Mouse (Mus musculus) heart, embryonic 10.5 days (tissue): ENCODE results near the gene Alox12b. TPM values are rescaled to one million over a fixed set of nuclear protein-coding genes. Genes with fewer than 3 reads are reported as not detected.

Source experiments
- DNase-seq: peaks from one replicate; pipeline ENCODE4 v3.0.0-alpha.2; 2017; ENCODE audit warnings: low spot score
- H3K27ac ChIP-seq: fragments of 300-500 bp; sonication (generic); 2 replicates; pipeline ENCODE4 v1.5.1; 2016; ENCODE audit warnings: mild to moderate bottlenecking
- H3K27me3 ChIP-seq: fragments of 300-500 bp; sonication (generic); 2 replicates; pipeline ENCODE4 v1.6.1; 2016; ENCODE audit warnings: mild to moderate bottlenecking; ENCODE audit not compliant: poor library complexity, insufficient read depth, severe bottlenecking
- H3K36me3 ChIP-seq: fragments of 300-500 bp; sonication (generic); 2 replicates; pipeline ENCODE4 v1.6.1; 2016; ENCODE audit warnings: mild to moderate bottlenecking, moderate library complexity
- H3K4me1 ChIP-seq: fragments of 300-500 bp; sonication (generic); 2 replicates; pipeline ENCODE4 v1.6.1; 2016; ENCODE audit warnings: mild to moderate bottlenecking
- H3K4me3 ChIP-seq: fragments of 300-500 bp; sonication (generic); 2 replicates; pipeline ENCODE4 v1.5.1; 2016; ENCODE audit warnings: mild to moderate bottlenecking, moderate library complexity
- H3K9me3 ChIP-seq: fragments of 300-500 bp; sonication (generic); 2 replicates; pipeline ENCODE4 v1.6.1; 2016; ENCODE audit warnings: mild to moderate bottlenecking, moderate library complexity
- WGBS: fragments of 180-500 bp; shearing (Covaris S2); methylation state at CpG from one replicate; pipeline ENCODE4 v1.1.7; 2016; 5-methylcytosine and 5-hydroxymethylcytosine counted together
- polyA plus RNA-seq: library from polyadenylated mRNA; unstranded; fragments of >200 nt; fragmentation: Nextera tagmentation; extraction: Ambion mirVana; gene quantifications from 2 replicates; pipeline ENCODE4 v1.2.1, GENCODE M21; 2016

Alox12b gene
- not detected in 2 replicates for polyA plus RNA-seq

DNA sequence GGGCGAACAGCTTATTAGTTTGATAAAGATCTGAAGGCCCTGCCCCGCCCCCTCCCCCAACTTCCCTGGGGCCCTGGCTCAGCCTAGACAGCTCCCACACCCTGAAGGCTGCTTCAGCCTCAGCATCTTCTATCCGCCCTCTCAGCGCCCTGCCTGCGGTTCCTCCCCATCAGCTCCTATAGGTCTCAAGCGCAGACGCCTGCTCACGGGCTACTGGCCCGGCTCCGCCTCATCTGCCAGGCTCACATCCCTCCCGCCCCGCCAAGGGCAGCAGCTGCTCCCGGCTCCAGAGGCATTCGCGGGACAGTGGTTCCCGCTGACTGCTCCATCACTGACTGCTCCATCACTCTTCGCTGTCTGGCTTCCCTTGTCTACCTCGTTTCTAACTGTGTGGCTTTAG, at the start of gene Alox12b:
Gene Alox12b, plus strand, starts transcription at position 190 of the 400 bp plus-strand sequence.
- 3% methylated on average over 18 of the region's 18 CpGs for WGBS
- peak within 1 kb of the TSS; percentile 34; the same call in 1 of the 2 replicates for H3K4me3 ChIP-seq
- DNase-seq: no peak
- H3K27ac ChIP-seq: no peak within 1 kb of the TSS
- H3K36me3 ChIP-seq: no peaks in the 10 kb centered on the region
- peaks cover 78% of the 10 kb centered on the region for H3K27me3 ChIP-seq
- no peaks in the 10 kb centered on the region; the same call in 1 of the 2 replicates for H3K9me3 ChIP-seq
- peaks cover 9% of the 10 kb centered on the region; the same call in 1 of the 2 replicates for H3K4me1 ChIP-seq

DNA sequence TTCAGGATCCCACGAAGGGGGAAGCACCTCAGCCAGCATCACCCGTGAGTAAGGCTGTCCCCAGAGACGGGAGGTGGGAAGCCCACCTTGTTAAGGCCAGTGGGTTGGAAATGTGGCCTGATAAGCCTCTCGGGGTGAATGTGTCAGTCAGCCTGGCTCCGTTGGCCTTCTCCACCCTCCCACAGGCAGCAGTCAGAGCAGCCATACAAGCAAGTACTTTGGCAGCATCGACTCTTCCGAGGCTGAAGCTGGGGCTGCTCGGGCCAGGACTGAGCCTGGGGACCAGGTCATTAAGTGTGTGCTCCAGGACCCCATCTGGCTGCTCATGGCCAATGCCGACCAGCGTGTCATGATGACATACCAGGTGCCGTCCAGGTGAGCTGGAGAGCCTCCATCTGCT, 49.1 kb upstream of the Alox12b start:
- no peaks in the 10 kb centered on the region for H3K9me3 ChIP-seq
- no peak for DNase-seq
- WGBS: 83% methylated on average over 11 of the region's 11 CpGs
- H3K4me1 ChIP-seq: peaks cover 26% of the 10 kb centered on the region
- H3K27me3 ChIP-seq: no peaks in the 10 kb centered on the region
- H3K36me3 ChIP-seq: peaks cover 69% of the 10 kb centered on the region
- no peak overlapping the region for H3K27ac ChIP-seq
- H3K4me3 ChIP-seq: no peak overlapping the region

DNA sequence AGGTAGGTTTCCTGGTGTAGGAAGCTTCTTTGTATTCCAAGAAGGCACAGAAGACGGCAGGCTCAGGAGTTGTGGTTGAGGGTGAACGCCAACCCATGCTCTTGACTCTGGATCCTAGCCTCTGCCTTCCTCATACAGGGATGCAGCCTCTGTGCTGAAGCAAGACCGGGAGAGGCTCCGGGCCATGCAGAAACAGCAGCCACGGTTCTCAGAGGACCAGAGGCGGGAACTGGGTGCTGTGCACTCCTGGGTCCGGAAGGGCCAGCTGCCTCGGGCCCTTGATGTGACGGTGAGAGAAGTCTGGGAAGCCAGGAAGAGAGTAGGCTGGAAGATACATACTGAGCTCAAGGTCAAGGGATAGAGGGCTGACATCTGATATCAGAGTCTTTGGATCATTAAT, 48.6 kb upstream of the Alox12b start:
- H3K36me3 ChIP-seq: peaks cover 64% of the 10 kb centered on the region
- H3K27ac ChIP-seq: no peak overlapping the region
- H3K4me3 ChIP-seq: no peak overlapping the region
- H3K27me3 ChIP-seq: no peaks in the 10 kb centered on the region
- WGBS: 93% methylated on average over 9 of the region's 9 CpGs
- no peaks in the 10 kb centered on the region for H3K9me3 ChIP-seq
- DNase-seq: no peak
- H3K4me1 ChIP-seq: peaks cover 26% of the 10 kb centered on the region

GRCm38 (mm10) chr11:69109032-69109900, 47.5 kb upstream of the Alox12b start:
- peak overlapping the region; percentile 65 for H3K4me3 ChIP-seq

GRCm38 (mm10) chr11:69110319-69111046, 46.3 kb upstream of the Alox12b start:
- WGBS: under 1% methylated on average over 30 of the region's 30 CpGs

More at GRCm38 (mm10) chr11:69109032-69109900, 47.5 kb upstream of the Alox12b start:
- WGBS: 76% methylated on average over 13 of the region's 13 CpGs
- H3K36me3 ChIP-seq: peaks cover 54% of the 10 kb centered on the region
- DNase-seq: no peak
- no peaks in the 10 kb centered on the region for H3K9me3 ChIP-seq
- peaks cover 26% of the 10 kb centered on the region for H3K4me1 ChIP-seq
- H3K27ac ChIP-seq: no peak overlapping the region; the same call in 1 of the 2 replicates
- H3K27me3 ChIP-seq: peaks cover 7% of the 10 kb centered on the region; the same call in 1 of the 2 replicates

DNA sequence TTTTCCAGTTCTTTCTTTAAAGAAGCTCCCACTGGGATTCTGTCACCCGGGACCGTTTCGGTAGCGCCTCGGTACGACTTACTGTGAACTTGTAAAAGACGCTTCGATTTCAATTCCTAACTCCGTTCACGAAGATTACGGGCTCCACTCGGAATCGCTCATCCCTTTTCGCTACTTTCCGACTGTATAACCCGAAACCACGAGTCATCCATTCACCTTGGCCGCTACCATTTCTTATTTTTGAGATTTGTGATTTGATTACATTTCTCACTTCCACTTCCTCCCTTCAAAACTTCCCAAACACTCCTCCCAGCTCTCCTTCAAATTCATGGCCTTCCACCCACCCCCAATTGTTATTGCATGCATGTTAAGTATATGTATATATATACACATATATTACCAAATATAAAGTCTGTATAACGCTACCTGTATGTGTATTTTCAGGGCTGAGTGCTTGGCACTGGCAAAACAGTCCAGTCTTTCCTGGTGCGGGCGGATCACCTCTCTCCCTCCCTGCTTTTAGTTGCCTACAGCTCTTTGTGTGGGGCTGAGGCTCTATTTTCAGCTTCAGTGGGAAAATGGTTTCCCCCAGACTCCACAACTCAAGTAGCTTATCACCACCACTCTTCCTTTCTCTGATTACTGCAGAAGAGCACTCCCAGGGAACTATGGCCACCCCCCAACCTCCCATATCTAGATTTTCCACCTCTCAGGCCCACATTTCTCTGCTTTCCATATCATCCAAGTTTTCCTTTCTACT, 45.6 kb upstream of the Alox12b start:
- peak overlapping the region; percentile 65 for H3K4me3 ChIP-seq
- 3% methylated on average over 21 of the region's 21 CpGs for WGBS
- peaks cover 26% of the 10 kb centered on the region for H3K27me3 ChIP-seq
- H3K9me3 ChIP-seq: no peaks in the 10 kb centered on the region
- no peak for DNase-seq
- peak overlapping the region; percentile 86 for H3K27ac ChIP-seq
- peaks cover 34% of the 10 kb centered on the region for H3K36me3 ChIP-seq
- H3K4me1 ChIP-seq: peaks cover 26% of the 10 kb centered on the region

More at GRCm38 (mm10) chr11:69110319-69111046, 46.3 kb upstream of the Alox12b start:
- H3K27ac ChIP-seq: peak overlapping the region; percentile 86
- H3K36me3 ChIP-seq: peaks cover 41% of the 10 kb centered on the region
- no peaks in the 10 kb centered on the region for H3K9me3 ChIP-seq
- peaks cover 26% of the 10 kb centered on the region for H3K4me1 ChIP-seq
- peak overlapping the region; percentile 65 for H3K4me3 ChIP-seq
- peaks cover 18% of the 10 kb centered on the region; the same call in 1 of the 2 replicates for H3K27me3 ChIP-seq
- peak; percentile 94 for DNase-seq

- whole genome bisulfite sequencing: 44% methylated on average over 4 of the region's 4 CpGs
- no peak for DNase-seq
Observed at GRCm38 (mm10) chr11:69111865-69112264, 44.9 kb upstream of the Alox12b start.

GRCm38 (mm10) chr11:69114018-69114417, 42.8 kb upstream of the Alox12b start:
- H3K4me3 ChIP-seq: no peak overlapping the region

More at GRCm38 (mm10) chr11:69111865-69112264, 44.9 kb upstream of the Alox12b start:
- Histone ChIP-seq H3K9me3 (no peaks in the 10 kb centered on the region), H3K36me3 (peaks cover 28% of the 10 kb centered on the region), H3K4me3 (peak overlapping the region; percentile 65), H3K27ac (peak overlapping the region; percentile 86), H3K4me1 (peaks cover 27% of the 10 kb centered on the region), H3K27me3 (peaks cover 32% of the 10 kb centered on the region)

GRCm38 (mm10) chr11:69114621-69115020, 42.2 kb upstream of the Alox12b start:
- Histone ChIP-seq H3K27me3 (peaks cover 33% of the 10 kb centered on the region), H3K36me3 (peaks cover under 1% of the 10 kb centered on the region; the same call in 1 of the 2 replicates)

More at GRCm38 (mm10) chr11:69114018-69114417, 42.8 kb upstream of the Alox12b start:
- 62% methylated on average over 3 of the region's 3 CpGs for WGBS
- H3K27ac ChIP-seq: no peak overlapping the region
- H3K4me1 ChIP-seq: peaks cover 35% of the 10 kb centered on the region
- peaks cover 6% of the 10 kb centered on the region for H3K36me3 ChIP-seq
- DNase-seq: no peak
- H3K9me3 ChIP-seq: no peaks in the 10 kb centered on the region
- peaks cover 33% of the 10 kb centered on the region for H3K27me3 ChIP-seq

GRCm38 (mm10) chr11:69116843-69117242, 39.9 kb upstream of the Alox12b start:
- peaks cover 49% of the 10 kb centered on the region for H3K4me1 ChIP-seq
- peaks cover 33% of the 10 kb centered on the region for H3K27me3 ChIP-seq
- no peaks in the 10 kb centered on the region for H3K9me3 ChIP-seq
- no peak for DNase-seq
- no peak overlapping the region for H3K4me3 ChIP-seq
- 41% methylated on average over 5 of the region's 5 CpGs for WGBS
- no peak overlapping the region for H3K27ac ChIP-seq
- H3K36me3 ChIP-seq: no peaks in the 10 kb centered on the region

More at GRCm38 (mm10) chr11:69114621-69115020, 42.2 kb upstream of the Alox12b start:
- WGBS: 76% methylated on average over 3 of the region's 3 CpGs
- Histone ChIP-seq H3K4me3 (no peak overlapping the region), H3K4me1 (peaks cover 35% of the 10 kb centered on the region), H3K9me3 (no peaks in the 10 kb centered on the region), H3K27ac (no peak overlapping the region)
- DNase-seq: no peak

DNA sequence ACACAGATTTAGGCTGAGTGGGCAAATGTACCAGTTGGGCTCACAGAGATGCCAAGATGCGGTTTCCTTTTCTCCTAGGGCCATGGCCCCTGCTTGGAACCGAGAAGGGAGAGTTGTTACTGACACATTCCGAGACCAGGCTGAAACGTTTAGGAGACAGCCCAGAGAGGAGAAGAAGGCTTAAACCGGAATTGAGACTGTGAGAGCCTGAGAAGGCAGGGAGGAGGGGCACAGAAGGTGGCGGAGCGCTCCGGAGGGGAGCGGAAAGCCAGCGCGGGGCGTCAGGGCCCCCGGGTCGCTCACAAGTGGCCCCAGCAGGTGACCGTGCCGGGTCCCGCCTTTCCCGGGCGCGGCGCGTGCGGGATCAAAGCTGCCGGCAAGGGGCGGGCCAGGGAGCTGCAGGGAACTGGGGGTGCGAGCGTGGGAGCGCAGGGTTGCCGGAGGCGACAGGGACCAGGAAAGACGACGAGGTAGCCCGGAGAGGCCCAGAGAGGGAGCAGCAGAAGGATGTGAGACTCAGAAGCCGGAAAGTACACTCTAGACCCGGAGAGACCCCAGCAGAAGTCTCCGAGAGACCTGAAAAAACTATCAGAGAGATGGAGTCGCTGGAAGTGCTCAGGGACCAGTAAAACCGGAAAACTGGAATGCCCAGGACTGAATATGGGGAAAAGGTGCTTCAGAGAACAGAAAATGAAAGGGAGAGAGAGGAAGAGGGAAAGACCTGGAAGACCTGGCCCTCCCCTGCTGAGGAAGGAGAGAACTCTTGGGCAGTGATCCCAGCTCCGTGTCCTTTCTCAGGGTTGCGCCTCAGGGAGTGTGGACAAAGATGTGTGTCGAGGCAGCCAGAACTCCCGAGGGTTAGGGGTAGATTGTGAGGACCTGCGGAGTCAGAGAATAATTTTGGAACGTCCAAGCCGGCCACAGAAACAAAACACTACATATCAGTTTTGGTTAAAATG, 38.8 kb upstream of the Alox12b start:
- Histone ChIP-seq H3K4me3 (peak overlapping the region; percentile 86), H3K9me3 (no peaks in the 10 kb centered on the region), H3K4me1 (peaks cover 52% of the 10 kb centered on the region), H3K27me3 (peaks cover 33% of the 10 kb centered on the region), H3K27ac (peak overlapping the region; percentile 91), H3K36me3 (no peaks in the 10 kb centered on the region)
- under 1% methylated on average over 45 of the region's 45 CpGs for WGBS
- DNase-seq: peak; percentile 87
